8 mouse cellular contexts compared by ENCODE assay signal in genomic region chr11:20132955-20133562, GRCm38 (mm10). TPM values are rescaled to one million over a fixed set of nuclear protein-coding genes. Genes with fewer than 3 reads are reported as not detected.
DNase-seq lines count a peak whose midpoint lies in the region; ATAC-seq and TF ChIP-seq lines count a peak whose summit lies in the region.

No protein-coding gene starts in this region.

- TF ChIP-seq POLR2A in heart, adult 2 months (IDR thresholded peaks at IDR 0.05; ENCODE audit: insufficient read depth, low read depth, low read length): no peak

- peak overlapping the region; percentile 16 for H3ac ChIP-seq in C2C12 (ENCODE audit: control insufficient read depth, insufficient read length, low read depth)

- no peaks in the 10 kb centered on the region for H3K4me1 ChIP-seq in embryonic facial prominence, embryonic 10.5 days
- peaks cover 3% of the 10 kb centered on the region for H3K4me1 ChIP-seq in heart, adult 2 months (ENCODE audit: control insufficient read depth, insufficient read depth, low read length)
- H3K4me1 ChIP-seq in kidney, embryonic 16.5 days (ENCODE audit: insufficient read depth, low read length): no peaks in the 10 kb centered on the region
- H3K4me1 ChIP-seq in stomach, embryonic 16.5 days (ENCODE audit: control insufficient read depth, insufficient read depth, low read length): peaks cover 2% of the 10 kb centered on the region; the same call in 1 of the 2 replicates

- peak; percentile 90 for DNase-seq in adrenal gland, postnatal 10 days
- peak; percentile 59 for DNase-seq in embryonic facial prominence, embryonic 10.5 days (ENCODE audit: low spot score)
- DNase-seq in heart, adult 2 months: peak; percentile 83
- peak; percentile 70 for DNase-seq in liver
- peak; percentile 86 to 87 for DNase-seq in natural killer cell, adult 2 months (ENCODE audit: low spot score in 2 of 2)

- intact Hi-C loops in heart, adult 2 months (cut with DNase I): loop anchor here (1.0 to 5.0 kb wide), 5 partner anchors 64 to 268 kb away; partner anchors contain the start of genes Cep68 and Slc1a4

- WGBS in embryonic facial prominence, embryonic 10.5 days: 46% methylated on average over 12 of the region's 12 CpGs
- WGBS in heart, adult 2 months: 24% methylated on average over 12 of the region's 12 CpGs
- 39% methylated on average over 12 of the region's 12 CpGs for WGBS in kidney, embryonic 16.5 days
- 38% methylated on average over 12 of the region's 12 CpGs for WGBS in stomach, embryonic 16.5 days

- peak overlapping the region; percentile 61 for H3K9ac ChIP-seq in heart, adult 2 months (ENCODE audit: low read depth, low read length)
- H3K9ac ChIP-seq in kidney, embryonic 16.5 days (replicated peaks; ENCODE audit: low read length): peak overlapping the region; percentile 50; the same call in 1 of the 2 replicates
- H3K9ac ChIP-seq in stomach, embryonic 16.5 days (ENCODE audit: low read length): no peak overlapping the region

- TF ChIP-seq CTCF in C2C12 (IDR thresholded peaks at IDR 0.05; ENCODE audit: control insufficient read depth, insufficient read depth, insufficient read length): peak; percentile 23
- peak; percentile 90 for TF ChIP-seq CTCF in heart, adult 2 months (IDR thresholded peaks at IDR 0.05)

- no peaks in the 10 kb centered on the region for H3K9me3 ChIP-seq in embryonic facial prominence, embryonic 10.5 days
- H3K9me3 ChIP-seq in kidney, embryonic 16.5 days (ENCODE audit: low read length): no peaks in the 10 kb centered on the region
- H3K9me3 ChIP-seq in stomach, embryonic 16.5 days (replicated peaks; ENCODE audit: control insufficient read depth, low read length): no peaks in the 10 kb centered on the region

- peaks cover 4% of the 10 kb centered on the region for H3K27me3 ChIP-seq in C2C12 (ENCODE audit: control insufficient read depth, insufficient read depth, insufficient read length)
- no peaks in the 10 kb centered on the region for H3K27me3 ChIP-seq in embryonic facial prominence, embryonic 10.5 days (replicated peaks; ENCODE audit: low read depth, poor library complexity, severe bottlenecking)
- H3K27me3 ChIP-seq in heart, adult 2 months (ENCODE audit: control insufficient read depth, insufficient read depth, low read length): no peaks in the 10 kb centered on the region
- no peaks in the 10 kb centered on the region for H3K27me3 ChIP-seq in kidney, embryonic 16.5 days (ENCODE audit: insufficient read depth, low read length)
- H3K27me3 ChIP-seq in stomach, embryonic 16.5 days (ENCODE audit: control insufficient read depth, insufficient read depth, low read length): no peaks in the 10 kb centered on the region

- H3K4me3 ChIP-seq in C2C12 (ENCODE audit: insufficient read depth, poor library complexity, severe bottlenecking): no peak overlapping the region
- no peak overlapping the region for H3K4me3 ChIP-seq in embryonic facial prominence, embryonic 10.5 days
- H3K4me3 ChIP-seq in heart, adult 2 months: peak overlapping the region; percentile 46
- H3K4me3 ChIP-seq in kidney, embryonic 16.5 days (ENCODE audit: low read length): peak overlapping the region; percentile 25
- peak overlapping the region; percentile 32 for H3K4me3 ChIP-seq in stomach, embryonic 16.5 days (replicated peaks; ENCODE audit: low read length)

- peak; percentile 63 for ATAC-seq in kidney, embryonic 16.5 days (ENCODE audit: low FRiP score, low TSS enrichment)
- ATAC-seq in stomach, embryonic 16.5 days (ENCODE audit: insufficient read depth, low FRiP score): peak; percentile 73; the same call in 1 of the 2 replicates

- H3K79me2 ChIP-seq in C2C12 (ENCODE audit: control insufficient read depth, insufficient read depth): no peaks in the 10 kb centered on the region
- no peaks in the 10 kb centered on the region for H3K79me2 ChIP-seq in heart, adult 2 months (replicated peaks; ENCODE audit: control insufficient read depth, insufficient read depth, low read length)

- H3K36me3 ChIP-seq in C2C12 (ENCODE audit: control insufficient read depth, insufficient read depth): no peaks in the 10 kb centered on the region
- H3K36me3 ChIP-seq in embryonic facial prominence, embryonic 10.5 days (replicated peaks): no peaks in the 10 kb centered on the region
- no peaks in the 10 kb centered on the region for H3K36me3 ChIP-seq in heart, adult 2 months (ENCODE audit: control insufficient read depth, insufficient read depth, low read length)
- no peaks in the 10 kb centered on the region for H3K36me3 ChIP-seq in kidney, embryonic 16.5 days (ENCODE audit: insufficient read depth, low read length)
- no peaks in the 10 kb centered on the region for H3K36me3 ChIP-seq in stomach, embryonic 16.5 days (ENCODE audit: control insufficient read depth, insufficient read depth, low read length)

- H3K27ac ChIP-seq in embryonic facial prominence, embryonic 10.5 days (replicated peaks): no peak overlapping the region
- H3K27ac ChIP-seq in heart, adult 2 months: peak overlapping the region; percentile 29; the same call in 1 of the 2 replicates
- H3K27ac ChIP-seq in kidney, embryonic 16.5 days (ENCODE audit: low read length): no peak overlapping the region
- no peak overlapping the region for H3K27ac ChIP-seq in stomach, embryonic 16.5 days (ENCODE audit: low read length)

- H3K4me2 ChIP-seq in kidney, embryonic 16.5 days (replicated peaks; ENCODE audit: low read depth, low read length): peak overlapping the region; percentile 34; the same call in 1 of the 2 replicates
- peak overlapping the region; percentile 46; the same call in 1 of the 2 replicates for H3K4me2 ChIP-seq in stomach, embryonic 16.5 days (ENCODE audit: low read depth, low read length)

- H3K79me3 ChIP-seq in C2C12 (ENCODE audit: low read depth): no peaks in the 10 kb centered on the region

- peak; percentile 86 for TF ChIP-seq EP300 in heart, adult 2 months (IDR thresholded peaks at IDR 0.05; ENCODE audit: insufficient read depth, low read depth, low read length)

TF ChIP-seq in C2C12, 6 proteins besides CTCF, POLR2A, EP300 and RAD21:
- no peak for TF ChIP-seq MYOG (IDR thresholded peaks at IDR 0.05; ENCODE audit: control insufficient read depth, extremely low read depth, insufficient read length)
- TF ChIP-seq MYOD1 (IDR thresholded peaks at IDR 0.05; ENCODE audit: control insufficient read depth, insufficient read length, low read depth): no peak
- no peak for TF ChIP-seq MAX (IDR thresholded peaks at IDR 0.05)
- TF ChIP-seq USF1 (IDR thresholded peaks at IDR 0.05; ENCODE audit: low read depth): no peak
- no peak for TF ChIP-seq FOSL1 (IDR thresholded peaks at IDR 0.05; ENCODE audit: insufficient read depth, low read length, poor library complexity, severe bottlenecking)
- TF ChIP-seq CEBPB (IDR thresholded peaks at IDR 0.05; ENCODE audit: low read depth): no peak

RNA-seq across cellular contexts. Expression of gene Actr2, which starts 20.3 kb away (rescaled TPM):
- polyA plus RNA-seq in C2C12 (2012; fragmentation: generic; extraction: Trizol): 59.5 TPM
- total RNA-seq in adrenal gland, postnatal 10 days (2021): 100 to 1,000 TPM; 102 to 107 TPM
- polyA plus RNA-seq in embryonic facial prominence, embryonic 10.5 days (2016; fragmentation: Nextera tagmentation; extraction: Ambion mirVana): 111 and 114 TPM in 2 replicates
- total RNA-seq in heart, adult 2 months (2021): 10 to 100 TPM; 71.7 to 75.8 TPM
- 18.1 and 34.5 TPM in 2 replicates for polyA plus RNA-seq in heart, adult 2 months (2012; rRNA removed)
- polyA plus RNA-seq in kidney, embryonic 16.5 days (2015; fragmentation: Nextera tagmentation; extraction: Ambion mirVana): 109 and 116 TPM in 2 replicates
- polyA plus RNA-seq in stomach, embryonic 16.5 days (2015; fragmentation: Nextera tagmentation; extraction: Ambion mirVana): 126 and 137 TPM in 2 replicates

Comparison
In these comparisons a context has a peak if more than half of its experiments do, and no peak if none do; other contexts are left out.
1. H3K4me3 ChIP-seq: peak in heart, adult 2 months (single experiment), kidney, embryonic 16.5 days (single experiment) and stomach, embryonic 16.5 days (single experiment); none in C2C12 (single experiment) and embryonic facial prominence, embryonic 10.5 days (single experiment).
2. Peak in every context shown above with its lines, with median percentiles within 50 percentile points of each other: DNase-seq.